Mouse (Mus musculus): ENCODE data around the gene Gm5127. TPM values are rescaled to one million over a fixed set of nuclear protein-coding genes. Genes with fewer than 3 reads are reported as not detected.

The Gm5127 gene
- polyA plus RNA-seq (2015; fragmentation: Illumina TruSeq; extraction: RNeasy Lipid Tissue Mini Kit (QIAGEN cat#74804); ENCODE audit: insufficient read depth, low replicate concordance) = 1.1 TPM

GRCm38 (mm10) chrX:106582886-106583285 is at the start of gene Gm5127:
Gene Gm5127 (plus strand): TSS chrX:106583186.

GRCm38 (mm10) chrX:106603386-106603785 is 20.4 kb downstream of the Gm5127 start, which contains the start of gene Cysltr1:
Gene Cysltr1 (minus strand): TSS chrX:106603679.

Other genes with a start within 250 kb of the Gm5127 start
- gene Fndc3c1, start 97.8 kb upstream of the Gm5127 start, polyA plus RNA-seq (2015; fragmentation: Illumina TruSeq; extraction: RNeasy Lipid Tissue Mini Kit (QIAGEN cat#74804); ENCODE audit: insufficient read depth, low replicate concordance) = not detected
- gene Cysltr1, start 20.5 kb downstream of the Gm5127 start, polyA plus RNA-seq (2015; fragmentation: Illumina TruSeq; extraction: RNeasy Lipid Tissue Mini Kit (QIAGEN cat#74804); ENCODE audit: insufficient read depth, low replicate concordance) = 2.0 TPM